24 mouse cellular contexts compared by ENCODE assay signal in genomic region chr6:60996328-60996727, GRCm38 (mm10).
DNase-seq lines count a peak whose midpoint lies in the region; ATAC-seq and TF ChIP-seq lines count a peak whose summit lies in the region.
"Had no signal": no experiment of that assay in that cellular context is flagged by ENCODE, and none has a peak within 500 bp of the region (broad histone marks: within the 10 kb centered on the region; RNA-seq: fewer than 3 reads in every experiment).

No protein-coding gene starts in this region.

- H3K9me3 ChIP-seq in limb, embryonic 11.5 days (ENCODE audit: control insufficient read depth, low read length): no peaks in the 10 kb centered on the region
- no peaks in the 10 kb centered on the region; the same call in 1 of the 2 replicates for H3K9me3 ChIP-seq in limb, embryonic 10.5 days (replicated peaks)
- peaks cover 3% of the 10 kb centered on the region; the same call in 1 of the 2 replicates for H3K9me3 ChIP-seq in limb, embryonic 12.5 days
- peaks cover 1% of the 10 kb centered on the region for H3K9me3 ChIP-seq in limb, embryonic 14.5 days (ENCODE audit: control insufficient read depth, low read length)
- H3K9me3 ChIP-seq: embryonic facial prominence, embryonic 12.5 days; embryonic facial prominence, embryonic 15.5 days; G1E had no signal

- DNase-seq in kidney, adult 2 months: no peak
- no peak for DNase-seq in kidney, postnatal 25 days
- DNase-seq in limb, embryonic 11.5 days (ENCODE audit: low spot score): no peak
- DNase-seq in limb, embryonic 10.5 days (ENCODE audit: low spot score): no peak
- DNase-seq in limb, embryonic 14.5 days (ENCODE audit: low spot score): no peak
- DNase-seq in cerebellum, postnatal 25 days: no peak
- DNase-seq: adrenal gland, postnatal 10 days; adrenal gland, postnatal 36 days; B cell, adult 2 months; cerebellum, adult 18-20 months; cerebellum, adult 9-10 months; cerebellum, postnatal 14 days; forebrain, postnatal 0 days; gastrocnemius, adult 2 months; gastrocnemius, postnatal 14 days; heart, adult 11 months had no signal

- no peak overlapping the region for H3K4me2 ChIP-seq in limb, embryonic 11.5 days (ENCODE audit: low read depth, severe bottlenecking)
- no peak overlapping the region for H3K4me2 ChIP-seq in limb, embryonic 12.5 days
- H3K4me2 ChIP-seq in limb, embryonic 14.5 days (replicated peaks; ENCODE audit: low read depth, low read length, severe bottlenecking): no peak overlapping the region
- H3K4me2 ChIP-seq: embryonic facial prominence, embryonic 12.5 days; embryonic facial prominence, embryonic 15.5 days; heart, embryonic 11.5 days; hindbrain, embryonic 12.5 days had no signal

- H3K4me3 ChIP-seq in kidney, adult 2 months (ENCODE audit: insufficient read depth, low read depth, low read length): no peak overlapping the region
- H3K4me3 ChIP-seq in limb, embryonic 11.5 days (ENCODE audit: low read depth, low read length): no peak overlapping the region
- H3K4me3 ChIP-seq in limb, embryonic 10.5 days: no peak overlapping the region
- no peak overlapping the region for H3K4me3 ChIP-seq in limb, embryonic 12.5 days (replicated peaks)
- no peak overlapping the region for H3K4me3 ChIP-seq in limb, embryonic 14.5 days (replicated peaks; ENCODE audit: low read length)
- H3K4me3 ChIP-seq: embryonic facial prominence, embryonic 12.5 days; embryonic facial prominence, embryonic 15.5 days; gastrocnemius, adult 2 months; hindbrain, embryonic 12.5 days had no signal

- no peaks in the 10 kb centered on the region for H3K4me1 ChIP-seq in kidney, adult 2 months (ENCODE audit: control insufficient read depth, insufficient read depth, low read length)
- no peaks in the 10 kb centered on the region for H3K4me1 ChIP-seq in limb, embryonic 11.5 days (ENCODE audit: control insufficient read depth, insufficient read depth, low read length)
- peaks cover 16% of the 10 kb centered on the region; the same call in 1 of the 2 replicates for H3K4me1 ChIP-seq in limb, embryonic 10.5 days
- peaks cover 14% of the 10 kb centered on the region for H3K4me1 ChIP-seq in limb, embryonic 12.5 days (replicated peaks)
- H3K4me1 ChIP-seq in limb, embryonic 14.5 days (ENCODE audit: control insufficient read depth, insufficient read depth, low read length): peaks cover 13% of the 10 kb centered on the region
- H3K4me1 ChIP-seq: embryonic facial prominence, embryonic 12.5 days; embryonic facial prominence, embryonic 15.5 days had no signal

- TF ChIP-seq CTCF in kidney, adult 2 months (conservative IDR thresholded peaks at IDR 0.05; ENCODE audit: insufficient read depth, insufficient read length, low read depth, low read length): no peak

- no peaks in the 10 kb centered on the region for H3K36me3 ChIP-seq in kidney, adult 2 months (ENCODE audit: control insufficient read depth, insufficient read depth, low read length)
- H3K36me3 ChIP-seq in limb, embryonic 11.5 days (ENCODE audit: control insufficient read depth, insufficient read depth, low read length): no peaks in the 10 kb centered on the region
- H3K36me3 ChIP-seq in limb, embryonic 10.5 days: no peaks in the 10 kb centered on the region
- H3K36me3 ChIP-seq in limb, embryonic 12.5 days: no peaks in the 10 kb centered on the region
- H3K36me3 ChIP-seq in limb, embryonic 14.5 days (ENCODE audit: control insufficient read depth, insufficient read depth, low read length): no peaks in the 10 kb centered on the region
- H3K36me3 ChIP-seq: embryonic facial prominence, embryonic 12.5 days; embryonic facial prominence, embryonic 15.5 days; G1E; hindbrain, embryonic 12.5 days had no signal

- no peak overlapping the region for H3K9ac ChIP-seq in limb, embryonic 11.5 days (ENCODE audit: low read length)
- H3K9ac ChIP-seq in limb, embryonic 12.5 days (replicated peaks): no peak overlapping the region
- H3K9ac ChIP-seq in limb, embryonic 14.5 days (ENCODE audit: low read depth, low read length, severe bottlenecking): no peak overlapping the region
- H3K9ac ChIP-seq: embryonic facial prominence, embryonic 12.5 days; embryonic facial prominence, embryonic 15.5 days; forebrain, postnatal 0 days; hindbrain, embryonic 12.5 days had no signal

- no peak for TF ChIP-seq POLR2A in kidney, adult 2 months (IDR thresholded peaks at IDR 0.05; ENCODE audit: low read depth, low read length)
- TF ChIP-seq POLR2A in limb, embryonic 14.5 days (IDR thresholded peaks at IDR 0.05; ENCODE audit: borderline replicate concordance, extremely low read depth, insufficient read depth, insufficient read length): no peak

- no peaks in the 10 kb centered on the region for H3K27me3 ChIP-seq in kidney, adult 2 months (replicated peaks; ENCODE audit: control insufficient read depth, insufficient read depth, low read length)
- no peaks in the 10 kb centered on the region for H3K27me3 ChIP-seq in limb, embryonic 11.5 days (ENCODE audit: control insufficient read depth, insufficient read depth, low read length)
- H3K27me3 ChIP-seq in limb, embryonic 10.5 days (ENCODE audit: low read depth, poor library complexity, severe bottlenecking): no peaks in the 10 kb centered on the region
- H3K27me3 ChIP-seq in limb, embryonic 12.5 days: no peaks in the 10 kb centered on the region
- no peaks in the 10 kb centered on the region for H3K27me3 ChIP-seq in limb, embryonic 14.5 days (ENCODE audit: control insufficient read depth, insufficient read depth, low read length)
- H3K27me3 ChIP-seq: CH12.LX; embryonic facial prominence, embryonic 12.5 days; embryonic facial prominence, embryonic 15.5 days; hindbrain, embryonic 12.5 days had no signal

- 83% methylated on average over 1 of the region's 1 CpGs for WGBS in kidney, adult 2 months
- 53% methylated on average over 1 of the region's 1 CpGs for WGBS in limb, embryonic 11.5 days
- 67% methylated on average over 1 of the region's 1 CpGs for WGBS in limb, embryonic 10.5 days
- 54% methylated on average over 1 of the region's 1 CpGs for WGBS in limb, embryonic 12.5 days
- WGBS in limb, embryonic 14.5 days: 9% methylated on average over 1 of the region's 1 CpGs

- peak overlapping the region; percentile 64 for H3K27ac ChIP-seq in kidney, adult 2 months (ENCODE audit: insufficient read depth, low read depth, low read length)
- no peak overlapping the region for H3K27ac ChIP-seq in limb, embryonic 11.5 days (replicated peaks; ENCODE audit: low read depth, low read length)
- H3K27ac ChIP-seq in limb, embryonic 10.5 days: no peak overlapping the region
- peak overlapping the region; percentile 47 for H3K27ac ChIP-seq in limb, embryonic 12.5 days
- no peak overlapping the region; the same call in 1 of the 2 replicates for H3K27ac ChIP-seq in limb, embryonic 14.5 days (replicated peaks; ENCODE audit: low read depth, low read length)
- H3K27ac ChIP-seq: embryonic facial prominence, embryonic 12.5 days; embryonic facial prominence, embryonic 15.5 days; gastrocnemius, adult 2 months; hindbrain, embryonic 12.5 days had no signal

- ATAC-seq in limb, embryonic 11.5 days (ENCODE audit: insufficient number of reproducible peaks, low FRiP score, low TSS enrichment, low read depth): peak; percentile 65; the same call in 1 of the 2 replicates
- ATAC-seq in limb, embryonic 12.5 days (ENCODE audit: insufficient number of reproducible peaks, insufficient read depth, low FRiP score, low TSS enrichment, low read depth): peak; percentile 71; the same call in 1 of the 2 replicates
- 0 out of 2 replicates have a peak, but pooled peaks have one; percentile 32 for ATAC-seq in limb, embryonic 14.5 days (ENCODE audit: low FRiP score, low read depth)
- ATAC-seq: forebrain, postnatal 0 days; Patski had no signal

Comparison
In these comparisons a context has a peak if more than half of its experiments do, and no peak if none do; other contexts are left out.
1. H3K27ac ChIP-seq: peak in kidney, adult 2 months (single experiment) and limb, embryonic 12.5 days (single experiment); none in limb, embryonic 11.5 days (single experiment), limb, embryonic 10.5 days (single experiment) and limb, embryonic 14.5 days (single experiment).
2. Peak in every context shown above with its lines, with median percentiles within 50 percentile points of each other: ATAC-seq.